Mouse (Mus musculus): Measurements from ENCODE around the gene Tyw1. TPM values are rescaled to one million over a fixed set of nuclear protein-coding genes. Genes with fewer than 3 reads are reported as not detected.

The Tyw1 gene
- total and polyA plus RNA-seq, 3 experiments = 34.7 to 46.5 (median 37.1) TPM

DNA sequence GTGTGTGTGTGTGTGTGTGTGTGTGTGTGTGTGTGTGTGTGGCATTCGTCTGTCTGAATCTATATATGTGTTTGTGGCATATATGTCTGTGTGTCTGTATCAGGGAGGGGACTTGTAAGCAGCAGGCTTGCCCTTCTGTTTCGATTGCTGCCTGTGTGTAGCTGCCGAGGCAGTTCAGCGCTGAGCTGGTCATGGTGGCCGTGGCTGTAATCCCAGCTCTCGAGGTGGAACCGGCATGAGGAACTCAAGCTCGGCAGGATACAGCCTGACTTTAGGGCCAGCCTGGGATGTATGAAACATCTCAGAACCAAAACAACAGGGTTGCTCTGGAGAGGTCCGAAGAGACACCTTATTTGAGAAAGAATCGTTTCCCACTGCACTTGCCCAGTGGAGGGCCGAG is 78.6 kb downstream of the Tyw1 start:
- H3K27ac ChIP-seq (ENCODE audit: insufficient read depth, low read depth) = no peak overlapping the region
- no peak for TF ChIP-seq TCF12 (IDR thresholded peaks at IDR 0.05; ENCODE audit: low read depth, low read length)
- no peak for TF ChIP-seq CHD1 (IDR thresholded peaks at IDR 0.05; ENCODE audit: low read depth, low read length)
- no peak for TF ChIP-seq ZKSCAN1 (IDR thresholded peaks at IDR 0.05; ENCODE audit: borderline replicate concordance, low read depth, low read length)
- TF ChIP-seq JUN (IDR thresholded peaks at IDR 0.05; ENCODE audit: insufficient read depth, low read depth, low read length) = no peak
- H3K79me2 ChIP-seq (replicated peaks; ENCODE audit: control insufficient read depth, extremely low read depth, insufficient read depth, poor library complexity, severe bottlenecking) = no peaks in the 10 kb centered on the region
- H3K27me3 ChIP-seq (replicated peaks) = no peaks in the 10 kb centered on the region
- no peak overlapping the region for H3K4me2 ChIP-seq (ENCODE audit: insufficient read depth, low read depth, poor library complexity, severe bottlenecking)
- no peak overlapping the region for H3K9ac ChIP-seq (ENCODE audit: insufficient read depth, low read depth)
- DNase-seq (ENCODE audit: extremely low read depth) = no peak
- H3K9me3 ChIP-seq (replicated peaks; ENCODE audit: low read length) = peaks cover 6% of the 10 kb centered on the region
- H3K36me3 ChIP-seq (replicated peaks in 1 of 2; ENCODE audit: control insufficient read depth in 1 of 2, insufficient read depth in 1 of 2, low read length in 1 of 2) = peaks cover 41 to 80% of the 10 kb centered on the region in 2 experiments
- dilution Hi-C loops (cut with MboI; ENCODE audit: extremely low pct_ligation_motif_present, extremely low pct_unique_long_range_greater_than_20kb, low sequenced_read_pairs) (no loop called here), in situ Hi-C loops (cut with MboI; ENCODE audit: low pct_ligation_motif_present, low pct_unique_long_range_greater_than_20kb, low sequenced_read_pairs) (no loop called here)
- no peaks in the 10 kb centered on the region for H3K4me1 ChIP-seq (ENCODE audit: control insufficient read depth in 1 of 2, insufficient read depth in 2 of 2)
- no peak overlapping the region for H3K4me3 ChIP-seq (replicated peaks in 1 of 3; ENCODE audit: low read depth in 2 of 3, low read length in 2 of 3, poor library complexity in 1 of 3)

DNA sequence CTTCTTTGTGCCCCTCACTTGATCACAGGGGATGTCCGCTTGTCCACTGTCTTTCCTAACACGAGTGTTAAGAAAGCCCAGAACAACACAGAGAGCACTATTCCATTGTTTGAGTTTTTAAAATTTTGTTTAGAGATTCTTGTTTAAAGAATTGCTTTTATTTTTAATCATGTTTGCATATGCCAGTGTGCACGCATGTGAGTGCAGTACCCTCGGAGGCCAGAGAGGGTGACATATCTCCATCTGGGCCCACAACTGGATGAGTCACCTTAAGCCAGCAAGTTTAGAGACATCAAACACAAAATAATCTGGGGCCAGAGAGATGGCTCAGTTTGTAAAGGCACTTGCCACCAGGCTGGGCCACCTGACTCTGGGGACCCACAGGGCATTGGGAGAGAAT is 80.0 kb downstream of the Tyw1 start:
- no peaks in the 10 kb centered on the region for H3K79me2 ChIP-seq (replicated peaks; ENCODE audit: control insufficient read depth, extremely low read depth, insufficient read depth, poor library complexity, severe bottlenecking)
- peaks cover 37 to 79% of the 10 kb centered on the region in 2 experiments for H3K36me3 ChIP-seq (replicated peaks in 1 of 2; ENCODE audit: control insufficient read depth in 1 of 2, insufficient read depth in 1 of 2, low read length in 1 of 2)
- in situ Hi-C loops (cut with MboI; ENCODE audit: low pct_ligation_motif_present, low pct_unique_long_range_greater_than_20kb, low sequenced_read_pairs) = no loop called here
- no peak overlapping the region for H3K27ac ChIP-seq (ENCODE audit: insufficient read depth, low read depth)
- no peak for TF ChIP-seq MXI1 (IDR thresholded peaks at IDR 0.05; ENCODE audit: low read depth, low read length)
- TF ChIP-seq NELFE (IDR thresholded peaks at IDR 0.05; ENCODE audit: low read depth, low read length) = no peak
- no peak overlapping the region for H3K4me3 ChIP-seq (replicated peaks in 1 of 3; ENCODE audit: low read depth in 2 of 3, low read length in 2 of 3, poor library complexity in 1 of 3)
- DNase-seq (ENCODE audit: extremely low read depth) = no peak
- no peaks in the 10 kb centered on the region for H3K27me3 ChIP-seq (replicated peaks)
- H3K4me1 ChIP-seq (ENCODE audit: control insufficient read depth in 1 of 2, insufficient read depth in 2 of 2) = no peaks in the 10 kb centered on the region
- dilution Hi-C loops (cut with MboI; ENCODE audit: extremely low pct_ligation_motif_present, extremely low pct_unique_long_range_greater_than_20kb, low sequenced_read_pairs) = no loop called here
- no peak overlapping the region for H3K4me2 ChIP-seq (ENCODE audit: insufficient read depth, low read depth, poor library complexity, severe bottlenecking)
- no peak overlapping the region for H3K9ac ChIP-seq (ENCODE audit: insufficient read depth, low read depth)
- H3K9me3 ChIP-seq (replicated peaks; ENCODE audit: low read length) = peaks cover 6% of the 10 kb centered on the region

GRCm38 (mm10) chr5:130340656-130341055 is 85.2 kb downstream of the Tyw1 start:
- no peak overlapping the region for H3K9ac ChIP-seq (ENCODE audit: insufficient read depth, low read depth)
- H3K4me2 ChIP-seq (ENCODE audit: insufficient read depth, low read depth, poor library complexity, severe bottlenecking) = no peak overlapping the region
- DNase-seq (ENCODE audit: extremely low read depth) = no peak
- TF ChIP-seq MEF2A (IDR thresholded peaks at IDR 0.05; ENCODE audit: borderline replicate concordance, low read depth, low read length) (no peak), SIN3A (IDR thresholded peaks at IDR 0.05; ENCODE audit: low read length) (no peak), MAX (IDR thresholded peaks at IDR 0.05; ENCODE audit: low read length) (no peak), TBP (conservative IDR thresholded peaks at IDR 0.05; ENCODE audit: low read depth, low read length) (no peak), HCFC1 (IDR thresholded peaks at IDR 0.05; ENCODE audit: low read depth, low read length) (no peak), RCOR1 (conservative IDR thresholded peaks at IDR 0.05; ENCODE audit: low read depth, low read length) (no peak), NRF1 (IDR thresholded peaks at IDR 0.05; ENCODE audit: low read depth, low read length) (no peak), ZMIZ1 (IDR thresholded peaks at IDR 0.05; ENCODE audit: low read depth, low read length) (no peak), USF1 (IDR thresholded peaks at IDR 0.05; ENCODE audit: low read depth, low read length) (no peak)
- no peaks in the 10 kb centered on the region for H3K79me2 ChIP-seq (replicated peaks; ENCODE audit: control insufficient read depth, extremely low read depth, insufficient read depth, poor library complexity, severe bottlenecking)
- peaks cover 40 to 78% of the 10 kb centered on the region in 2 experiments for H3K36me3 ChIP-seq (replicated peaks in 1 of 2; ENCODE audit: control insufficient read depth in 1 of 2, insufficient read depth in 1 of 2, low read length in 1 of 2)
- H3K4me1 ChIP-seq (ENCODE audit: control insufficient read depth in 1 of 2, insufficient read depth in 2 of 2) = no peaks in the 10 kb centered on the region
- no peak overlapping the region for H3K27ac ChIP-seq (ENCODE audit: insufficient read depth, low read depth)
- dilution Hi-C loops (cut with MboI; ENCODE audit: extremely low pct_ligation_motif_present, extremely low pct_unique_long_range_greater_than_20kb, low sequenced_read_pairs) (no loop called here), in situ Hi-C loops (cut with MboI; ENCODE audit: low pct_ligation_motif_present, low pct_unique_long_range_greater_than_20kb, low sequenced_read_pairs) (no loop called here)
- H3K9me3 ChIP-seq (replicated peaks; ENCODE audit: low read length) = no peaks in the 10 kb centered on the region
- no peaks in the 10 kb centered on the region for H3K27me3 ChIP-seq (replicated peaks)
- H3K4me3 ChIP-seq (replicated peaks in 1 of 3; ENCODE audit: low read depth in 2 of 3, low read length in 2 of 3, poor library complexity in 1 of 3) = no peak overlapping the region
